Mouse (Mus musculus) brown adipose tissue, adult 24 weeks (tissue): ENCODE measurements around the gene Adcy5. TPM values are rescaled to one million over a fixed set of nuclear protein-coding genes. Genes with fewer than 3 reads are reported as not detected.
A peak's percentile ranks its signal among the peaks of the same experiment; 100 is the strongest.

Experiments
- H3K27ac ChIP-seq: fragments of 200-500 bp; replicated peaks from 2 replicates; pipeline ENCODE4 v1.5.1; 2012; ENCODE audit warnings: low read depth, mild to moderate bottlenecking, low read length
- H3K4me1 ChIP-seq: fragments of 200-500 bp; 2 replicates; pipeline ENCODE4 v1.6.1; 2012; ENCODE audit warnings: low read length, mixed read lengths; ENCODE audit not compliant: control insufficient read depth, insufficient read depth, insufficient read length
- H3K4me3 ChIP-seq: fragments of 200-500 bp; 2 replicates; pipeline ENCODE4 v1.5.1; 2012; ENCODE audit warnings: low read depth, mild to moderate bottlenecking, low read length, moderate library complexity; ENCODE audit not compliant: insufficient read depth
- polyA plus RNA-seq: library from polyadenylated mRNA; stranded (reverse); fragments of >200 nt; gene quantifications from 2 replicates; pipeline ENCODE4 v1.2.4, GENCODE M21; 2012; ENCODE audit not compliant: missing spikeins, insufficient read depth, insufficient read length

Gene Adcy5
- polyA plus RNA-seq, 1 experiment: 1.9 TPM

DNA sequence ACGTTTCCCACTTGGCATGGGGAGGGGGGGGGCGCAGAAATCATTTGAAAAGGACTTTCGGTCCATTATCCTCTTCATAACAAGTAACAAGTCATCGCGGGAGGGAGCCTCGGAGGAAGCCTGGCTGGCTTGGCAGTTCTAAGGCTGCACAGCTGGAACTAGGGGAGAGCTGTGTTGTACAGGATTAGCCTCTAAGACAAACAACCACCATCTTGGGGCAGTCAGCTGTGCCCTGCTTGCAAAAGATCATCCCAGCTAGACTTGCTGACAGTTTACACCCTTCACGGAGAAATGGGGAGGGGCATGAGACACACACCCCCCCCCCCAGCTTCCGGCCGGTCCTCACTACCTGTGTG is 14.1 kb upstream of the Adcy5 start:
- no peaks in the 10 kb centered on the region for H3K4me1 ChIP-seq
- H3K4me3 ChIP-seq: no peak overlapping the region
- H3K27ac ChIP-seq: no peak overlapping the region

DNA sequence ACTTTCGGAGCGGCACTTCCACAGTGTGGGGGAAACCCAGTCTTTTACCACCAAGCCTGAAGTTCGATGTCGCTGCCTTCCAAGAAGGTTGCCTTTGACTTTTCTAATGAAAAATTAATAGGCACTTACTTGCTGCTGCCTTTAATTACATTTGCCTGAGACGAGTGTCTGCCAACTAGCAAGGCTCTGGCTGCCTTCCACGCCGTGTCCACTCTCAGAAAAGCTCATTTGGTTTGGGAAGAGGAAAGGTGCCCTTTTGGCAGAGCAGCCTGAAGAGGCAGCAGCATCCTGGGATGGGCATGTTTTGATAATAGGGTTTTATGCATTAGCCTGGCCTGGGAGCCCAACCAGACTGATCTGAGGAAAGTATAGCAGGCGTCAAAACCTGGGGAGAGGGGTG is 12.8 kb upstream of the Adcy5 start:
- no peak overlapping the region for H3K4me3 ChIP-seq
- no peaks in the 10 kb centered on the region for H3K4me1 ChIP-seq
- H3K27ac ChIP-seq: no peak overlapping the region

GRCm38 (mm10) chr16:35146153-35146552 is 8.5 kb upstream of the Adcy5 start:
- no peak overlapping the region for H3K4me3 ChIP-seq
- no peaks in the 10 kb centered on the region for H3K4me1 ChIP-seq
- H3K27ac ChIP-seq: no peak overlapping the region

- Histone ChIP-seq H3K27ac (no peak overlapping the region), H3K4me3 (no peak overlapping the region), H3K4me1 (no peaks in the 10 kb centered on the region)
Observed at GRCm38 (mm10) chr16:35153146-35153755, 1.4 kb upstream of the Adcy5 start.

DNA sequence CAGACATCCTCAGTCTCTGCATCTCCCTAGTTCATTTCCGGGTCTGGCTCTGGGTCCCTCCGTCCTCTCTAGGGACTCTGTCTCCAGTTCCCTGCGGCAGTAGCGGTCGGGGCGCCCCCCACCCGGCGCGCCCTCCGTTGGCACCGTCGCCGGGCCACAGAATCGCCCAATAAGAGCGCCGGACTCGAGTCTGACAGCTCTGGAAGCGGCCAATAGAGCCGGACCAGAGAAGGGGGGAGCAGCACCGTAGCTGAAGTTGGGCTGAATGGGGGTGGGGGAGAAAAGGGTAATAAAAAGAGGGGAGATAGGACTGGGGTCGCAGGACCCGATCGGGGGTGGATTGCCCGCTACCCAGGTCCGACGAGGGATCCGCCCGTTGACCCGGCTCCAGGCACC is 434 bp upstream of the Adcy5 start:
- Histone ChIP-seq H3K27ac (no peak overlapping the region), H3K4me1 (no peaks in the 10 kb centered on the region), H3K4me3 (peak overlapping the region; percentile 53)

DNA sequence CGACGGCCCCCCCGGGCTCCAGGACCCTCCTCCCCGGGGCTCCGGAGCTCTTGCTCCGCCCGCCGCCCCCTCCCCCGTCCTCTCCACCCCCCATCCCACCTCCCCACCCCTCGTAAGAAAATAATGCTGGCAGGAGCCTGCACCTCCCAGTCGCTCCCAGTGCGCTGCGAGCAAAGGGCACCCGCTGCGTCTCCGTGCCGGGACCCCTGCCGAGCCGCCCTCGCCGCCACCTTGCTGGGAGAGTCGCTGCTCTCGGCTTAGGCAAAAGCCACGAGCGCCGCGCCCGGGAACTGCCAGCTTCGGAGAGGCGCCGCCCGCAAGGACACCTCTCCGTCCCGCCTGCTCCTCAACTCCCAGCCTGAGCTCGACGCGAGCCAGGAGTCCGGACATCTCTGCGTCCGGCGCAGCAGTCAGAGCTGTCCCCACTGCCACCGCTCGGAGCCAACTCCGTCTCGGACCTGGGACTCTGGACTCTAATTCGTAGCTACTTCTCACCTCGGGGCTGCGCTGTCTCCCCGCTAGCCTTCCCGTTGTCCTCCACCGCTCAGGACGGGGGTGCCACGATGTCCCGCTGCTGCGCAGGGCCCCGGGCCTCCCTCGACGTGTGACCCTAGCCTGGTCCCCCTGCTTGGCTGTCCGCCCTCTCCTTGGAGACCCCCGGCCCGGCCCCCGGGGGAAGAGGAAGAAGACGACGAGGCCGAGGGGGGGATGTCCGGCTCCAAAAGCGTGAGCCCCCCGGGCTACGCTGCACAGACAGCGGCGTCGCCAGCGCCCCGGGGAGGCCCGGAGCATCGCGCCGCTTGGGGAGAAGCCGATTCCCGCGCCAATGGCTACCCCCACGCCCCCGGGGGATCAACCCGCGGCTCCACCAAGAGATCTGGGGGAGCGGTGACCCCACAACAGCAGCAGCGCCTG is 971 bp downstream of the Adcy5 start:
- Histone ChIP-seq H3K27ac (no peak overlapping the region), H3K4me3 (peak overlapping the region; percentile 53), H3K4me1 (no peaks in the 10 kb centered on the region)

DNA sequence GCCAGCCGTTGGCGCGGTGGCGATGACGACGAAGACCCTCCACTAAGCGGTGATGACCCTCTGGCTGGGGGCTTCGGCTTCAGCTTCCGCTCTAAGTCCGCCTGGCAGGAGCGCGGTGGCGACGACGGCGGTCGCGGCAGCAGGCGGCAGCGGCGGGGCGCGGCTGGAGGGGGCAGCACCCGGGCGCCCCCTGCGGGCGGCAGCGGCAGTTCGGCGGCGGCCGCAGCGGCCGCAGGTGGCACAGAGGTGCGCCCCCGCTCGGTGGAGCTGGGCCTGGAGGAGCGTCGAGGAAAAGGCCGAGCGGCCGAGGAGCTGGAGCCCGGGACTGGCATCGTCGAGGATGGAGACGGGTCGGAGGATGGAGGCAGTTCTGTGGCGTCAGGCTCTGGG is 1.6 kb downstream of the Adcy5 start:
- peak overlapping the region; percentile 34 for H3K4me3 ChIP-seq
- H3K27ac ChIP-seq: no peak overlapping the region
- no peaks in the 10 kb centered on the region for H3K4me1 ChIP-seq

- Histone ChIP-seq H3K4me3 (0 out of 2 replicates have a peak overlapping the region, but pooled peaks have one; percentile 9), H3K27ac (no peak overlapping the region), H3K4me1 (no peaks in the 10 kb centered on the region)
Observed at GRCm38 (mm10) chr16:35156832-35157231, 2.2 kb downstream of the Adcy5 start.

DNA sequence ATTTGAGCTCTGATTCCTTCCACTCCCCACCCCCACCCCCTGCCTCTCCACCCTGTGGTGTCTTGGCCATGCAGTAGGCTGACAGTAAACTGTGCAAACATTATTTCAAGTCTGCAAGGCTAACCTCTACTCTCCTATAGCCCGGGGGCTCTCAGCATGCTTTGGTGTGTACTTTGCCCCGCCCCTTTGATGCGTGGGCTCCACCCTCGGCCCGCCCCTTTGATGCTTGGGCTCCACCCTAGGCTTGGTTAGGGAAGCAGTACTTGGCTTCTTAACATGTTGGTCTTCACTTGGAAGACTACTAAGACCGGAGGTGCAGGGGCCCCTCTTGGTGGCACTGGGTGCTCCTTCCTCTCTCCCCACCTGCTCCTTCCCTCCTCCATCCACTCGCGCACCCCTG is 4.9 kb downstream of the Adcy5 start:
- no peaks in the 10 kb centered on the region for H3K4me1 ChIP-seq
- H3K27ac ChIP-seq: no peak overlapping the region
- no peak overlapping the region for H3K4me3 ChIP-seq

- Histone ChIP-seq H3K27ac (no peak overlapping the region), H3K4me3 (no peak overlapping the region)
Observed at GRCm38 (mm10) chr16:35159991-35160390, 5.3 kb downstream of the Adcy5 start.

GRCm38 (mm10) chr16:35164361-35165224 is 9.9 kb downstream of the Adcy5 start:
- no peak overlapping the region for H3K4me3 ChIP-seq
- no peak overlapping the region for H3K27ac ChIP-seq
- H3K4me1 ChIP-seq: no peaks in the 10 kb centered on the region

More at GRCm38 (mm10) chr16:35159991-35160390, 5.3 kb downstream of the Adcy5 start:
- no peaks in the 10 kb centered on the region for H3K4me1 ChIP-seq

GRCm38 (mm10) chr16:35165361-35165760 is 10.7 kb downstream of the Adcy5 start:
- Histone ChIP-seq H3K27ac (no peak overlapping the region), H3K4me3 (no peak overlapping the region), H3K4me1 (no peaks in the 10 kb centered on the region)

GRCm38 (mm10) chr16:35165788-35166187 is 11.1 kb downstream of the Adcy5 start:
- no peak overlapping the region for H3K4me3 ChIP-seq
- no peaks in the 10 kb centered on the region for H3K4me1 ChIP-seq
- no peak overlapping the region for H3K27ac ChIP-seq

GRCm38 (mm10) chr16:35169431-35169830 is 14.8 kb downstream of the Adcy5 start:
- Histone ChIP-seq H3K27ac (no peak overlapping the region), H3K4me1 (no peaks in the 10 kb centered on the region), H3K4me3 (no peak overlapping the region)

DNA sequence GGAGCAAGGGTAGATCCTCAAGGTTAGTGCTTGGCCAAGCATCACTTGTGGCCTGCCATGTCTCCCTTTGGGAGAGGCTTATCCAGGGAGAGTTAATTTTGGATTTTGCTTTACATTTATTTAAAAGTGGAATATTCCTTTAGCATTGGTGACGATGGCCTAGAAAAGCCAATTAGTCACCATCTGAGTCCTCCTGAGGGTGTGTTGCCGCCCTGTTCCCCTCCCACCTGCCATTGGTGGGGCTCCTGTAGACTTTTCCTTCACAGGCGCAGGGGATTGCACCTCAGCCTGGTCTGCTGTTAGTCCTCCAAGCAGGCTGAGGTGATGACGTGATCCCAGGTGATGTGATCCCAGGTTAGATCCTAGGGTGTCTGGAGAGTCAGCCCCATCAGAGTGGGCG is 17.5 kb downstream of the Adcy5 start:
- no peak overlapping the region for H3K4me3 ChIP-seq
- H3K27ac ChIP-seq: no peak overlapping the region
- H3K4me1 ChIP-seq: no peaks in the 10 kb centered on the region
